Mouse (Mus musculus) neural tube, embryonic 11.5 days (tissue): ENCODE data around the gene Fem1b. TPM values are rescaled to one million over a fixed set of nuclear protein-coding genes. Genes with fewer than 3 reads are reported as not detected.

Experiments used
- ATAC-seq: fragments of 200-750 bp; cut with Nextera tagmentation; 2 replicates; pipeline ENCODE4 v1.8.0; 2017; ENCODE audit warnings: moderate number of reproducible peaks, mild to moderate bottlenecking, moderate TSS enrichment, moderate library complexity; ENCODE audit not compliant: insufficient read depth, low FRiP score, low TSS enrichment
- DNase-seq: peaks from one replicate; pipeline ENCODE4 v3.0.0-alpha.2; 2015; ENCODE audit warnings: low spot score
- H3K27ac ChIP-seq: fragments of 300-500 bp; sonication (generic); 2 replicates; pipeline ENCODE4 v1.5.1; 2014; ENCODE audit warnings: low read depth, mild to moderate bottlenecking, low read length
- H3K27me3 ChIP-seq: fragments of 300-500 bp; sonication (generic); 2 replicates; pipeline ENCODE4 v1.6.1; 2014; ENCODE audit warnings: mild to moderate bottlenecking, low read length, mixed read lengths; ENCODE audit not compliant: control insufficient read depth, insufficient read depth
- H3K36me3 ChIP-seq: fragments of 300-500 bp; sonication (generic); 2 replicates; pipeline ENCODE4 v1.6.1; 2014; ENCODE audit warnings: mild to moderate bottlenecking, low read length, moderate library complexity, mixed read lengths; ENCODE audit not compliant: control insufficient read depth, insufficient read depth
- H3K4me1 ChIP-seq: fragments of 300-500 bp; sonication (generic); 2 replicates; pipeline ENCODE4 v1.6.1; 2014; ENCODE audit warnings: low read length, mixed read lengths; ENCODE audit not compliant: control insufficient read depth, insufficient read depth
- H3K4me2 ChIP-seq: fragments of 300-500 bp; sonication (generic); 2 replicates; pipeline ENCODE4 v1.6.1; 2014; ENCODE audit warnings: low read depth, mild to moderate bottlenecking, moderate library complexity
- H3K4me3 ChIP-seq: fragments of 300-500 bp; sonication (generic); 2 replicates; pipeline ENCODE4 v1.5.1; 2014; ENCODE audit warnings: low read depth, low read length
- H3K9ac ChIP-seq: fragments of 300-500 bp; sonication (generic); 2 replicates; pipeline ENCODE4 v1.6.1; 2014; ENCODE audit warnings: mild to moderate bottlenecking, low read length
- H3K9me3 ChIP-seq: fragments of 300-500 bp; sonication (generic); 2 replicates; pipeline ENCODE4 v1.6.1; 2016; ENCODE audit warnings: low read length; ENCODE audit not compliant: control insufficient read depth
- WGBS: fragments of 180-500 bp; shearing (Covaris S2); extraction: QIAGEN DNeasy Blood & Tissue Kit; methylation state at CpG from one replicate; pipeline ENCODE4 v1.1.7; 2014; 5-methylcytosine and 5-hydroxymethylcytosine counted together
- polyA plus RNA-seq: library from polyadenylated mRNA; unstranded; fragments of >200 nt; fragmentation: Nextera tagmentation; extraction: Ambion mirVana; gene quantifications from 2 replicates; pipeline ENCODE4 v1.2.1, GENCODE M21; 2014

Gene Fem1b
- polyA plus RNA-seq, 1 experiment from 2014 or later, result 59.3 TPM

DNA sequence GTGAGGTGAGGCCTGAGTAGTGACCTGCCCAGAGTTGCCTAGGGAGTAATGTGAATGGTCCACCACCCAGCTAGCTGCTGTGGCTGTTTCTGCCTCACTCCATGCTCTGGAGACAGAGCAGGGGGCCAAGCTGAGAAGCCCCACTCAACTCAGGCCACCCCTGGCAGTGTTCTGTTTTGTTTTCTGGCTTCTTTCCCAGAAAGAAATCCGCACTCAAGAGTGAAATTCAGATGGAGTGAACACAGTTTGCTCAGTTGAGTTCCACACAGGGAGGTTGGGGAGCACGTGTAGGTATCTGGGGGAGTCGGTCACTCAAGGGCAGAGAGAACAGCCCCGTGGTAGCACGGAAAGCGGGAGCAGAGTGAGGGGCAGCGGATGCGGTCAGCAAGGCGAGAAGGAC lies 33.0 kb downstream of the Fem1b start:
- Histone ChIP-seq H3K4me2 (no peak overlapping the region), H3K36me3 (no peaks in the 10 kb centered on the region), H3K27ac (no peak overlapping the region), H3K4me3 (no peak overlapping the region), H3K4me1 (peaks cover 12% of the 10 kb centered on the region), H3K27me3 (no peaks in the 10 kb centered on the region), H3K9ac (no peak overlapping the region), H3K9me3 (no peaks in the 10 kb centered on the region)
- ATAC-seq, result no peak
- no peak for DNase-seq
- 88% methylated on average over 9 of the region's 9 CpGs for WGBS

DNA sequence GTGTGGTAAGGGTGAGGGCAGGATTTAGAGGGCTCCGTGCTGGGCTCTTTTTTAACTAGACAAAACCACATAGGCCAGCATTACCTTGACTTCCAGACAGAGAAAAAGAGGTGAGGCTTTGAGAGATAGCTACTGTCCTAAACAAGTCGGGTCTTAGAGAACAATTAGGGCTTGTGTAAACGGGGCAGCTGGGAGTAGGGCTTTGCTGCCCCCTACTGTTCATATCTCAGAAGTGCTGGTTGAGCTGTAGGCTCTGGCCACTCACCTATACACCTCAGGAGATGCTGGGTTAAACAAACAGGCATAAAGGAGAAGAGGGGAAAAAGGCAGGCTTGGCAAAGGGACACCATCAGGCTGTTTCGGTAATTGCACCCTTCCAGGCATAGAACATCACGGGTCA lies 34.3 kb downstream of the Fem1b start:
- H3K4me3 ChIP-seq, result no peak overlapping the region
- H3K27me3 ChIP-seq, result no peaks in the 10 kb centered on the region
- WGBS, result 4% methylated on average over 5 of the region's 5 CpGs
- no peak overlapping the region for H3K9ac ChIP-seq
- H3K9me3 ChIP-seq, result no peaks in the 10 kb centered on the region
- H3K27ac ChIP-seq, result no peak overlapping the region
- DNase-seq (peak; percentile 73), ATAC-seq (no peak)
- no peak overlapping the region for H3K4me2 ChIP-seq
- no peaks in the 10 kb centered on the region for H3K36me3 ChIP-seq
- H3K4me1 ChIP-seq, result peaks cover 2% of the 10 kb centered on the region; the same call in 1 of the 2 replicates

DNA sequence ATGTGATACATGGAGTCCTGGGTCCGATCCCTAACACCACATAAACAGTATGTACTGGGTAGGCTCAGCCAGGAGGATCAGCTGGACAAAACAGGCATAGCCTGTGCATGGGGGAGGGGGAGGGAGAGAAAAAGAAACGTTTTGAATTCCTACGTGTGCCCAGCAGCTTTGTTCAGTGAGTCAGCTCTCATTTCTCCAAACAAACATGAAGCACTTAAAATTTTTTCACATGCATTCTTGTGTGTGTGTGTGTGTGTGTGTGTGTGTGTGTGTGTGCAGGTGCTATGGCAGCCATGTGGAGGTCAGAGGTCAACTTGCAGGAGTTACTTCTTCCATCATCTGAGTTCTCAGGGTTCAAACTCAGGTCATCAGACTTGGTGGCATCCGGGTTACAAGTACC lies 36.3 kb downstream of the Fem1b start:
- Histone ChIP-seq H3K9ac (no peak overlapping the region), H3K4me3 (no peak overlapping the region), H3K4me2 (no peak overlapping the region), H3K27me3 (no peaks in the 10 kb centered on the region), H3K9me3 (no peaks in the 10 kb centered on the region), H3K36me3 (no peaks in the 10 kb centered on the region), H3K27ac (no peak overlapping the region), H3K4me1 (no peaks in the 10 kb centered on the region)
- DNase-seq (no peak), ATAC-seq (no peak)
- 57% methylated on average over 4 of the region's 4 CpGs for WGBS

DNA sequence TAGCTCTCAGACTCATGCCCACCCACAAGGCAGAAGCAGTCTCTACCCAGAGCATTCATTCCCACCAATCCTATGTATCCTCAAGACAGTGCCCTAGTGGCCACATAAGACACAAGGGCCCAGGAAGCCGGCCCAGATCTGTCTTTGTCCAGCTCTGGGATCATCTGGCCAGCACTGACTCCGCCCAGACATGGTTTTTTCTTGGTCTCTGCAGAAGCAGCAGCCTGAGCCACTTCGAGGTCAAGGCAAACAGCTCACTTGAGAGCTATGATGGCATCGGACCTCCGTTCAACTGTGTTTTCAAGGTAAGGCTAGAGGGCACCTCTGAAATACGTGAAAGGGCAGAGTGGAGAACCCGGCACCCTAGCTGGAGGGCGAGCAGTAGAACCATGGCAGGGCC lies 39.0 kb downstream of the Fem1b start:
- Histone ChIP-seq H3K4me1 (no peaks in the 10 kb centered on the region), H3K27me3 (no peaks in the 10 kb centered on the region), H3K9ac (no peak overlapping the region), H3K27ac (no peak overlapping the region), H3K36me3 (no peaks in the 10 kb centered on the region), H3K9me3 (no peaks in the 10 kb centered on the region), H3K4me3 (no peak overlapping the region), H3K4me2 (no peak overlapping the region)
- 80% methylated on average over 8 of the region's 8 CpGs for WGBS
- DNase-seq, result no peak
- ATAC-seq, result no peak

GRCm38 (mm10) chr9:62768361-62768760 lies 43.4 kb downstream of the Fem1b start:
- DNase-seq (no peak), ATAC-seq (no peak)
- Histone ChIP-seq H3K9ac (no peak overlapping the region), H3K27me3 (no peaks in the 10 kb centered on the region), H3K4me2 (no peak overlapping the region), H3K4me1 (no peaks in the 10 kb centered on the region), H3K36me3 (no peaks in the 10 kb centered on the region), H3K27ac (no peak overlapping the region), H3K9me3 (no peaks in the 10 kb centered on the region), H3K4me3 (no peak overlapping the region)
- WGBS, result 82% methylated on average over 5 of the region's 5 CpGs

DNA sequence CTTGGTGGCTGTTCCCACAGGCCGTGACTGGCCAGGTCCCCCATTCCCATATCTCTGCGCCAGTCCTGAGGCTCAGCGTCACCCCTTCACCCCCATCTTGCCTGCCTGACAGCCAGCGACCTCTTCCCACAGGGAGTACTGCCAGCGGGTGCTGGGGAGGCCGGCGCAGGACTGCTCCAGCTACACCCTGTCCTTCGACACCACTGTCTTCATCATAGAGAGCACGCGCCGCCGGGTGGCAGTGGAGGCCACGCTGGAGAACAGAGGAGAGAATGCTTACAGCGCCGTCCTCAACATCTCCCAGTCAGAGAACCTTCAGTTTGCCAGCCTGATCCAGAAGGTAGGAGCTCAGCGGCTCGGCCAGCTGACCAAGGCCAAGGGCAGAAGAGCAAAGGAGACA lies 44.3 kb downstream of the Fem1b start:
- no peak overlapping the region for H3K9ac ChIP-seq
- WGBS, result 68% methylated on average over 17 of the region's 17 CpGs
- no peak for ATAC-seq

DNA sequence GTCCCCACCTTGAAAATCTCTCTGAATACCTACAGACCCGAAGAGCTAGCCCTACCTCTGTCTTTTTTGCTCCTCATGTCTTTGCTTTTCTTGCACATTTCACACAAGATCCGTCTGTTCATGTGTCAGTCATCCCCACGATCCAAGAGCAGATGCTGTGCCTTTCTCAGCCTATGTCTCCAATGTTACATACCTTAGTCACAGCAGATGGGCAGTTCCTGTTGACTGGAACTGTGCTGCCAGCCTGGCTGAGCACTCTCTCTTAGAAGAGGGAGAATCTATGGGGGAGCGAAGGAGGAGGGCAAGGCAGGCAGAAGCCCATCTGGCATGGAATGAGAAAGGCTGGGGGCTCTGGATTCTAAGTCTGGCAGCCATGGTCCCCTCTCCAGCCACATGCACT lies 46.4 kb downstream of the Fem1b start:
- ATAC-seq, result no peak
- Histone ChIP-seq H3K27me3 (no peaks in the 10 kb centered on the region), H3K9me3 (no peaks in the 10 kb centered on the region), H3K36me3 (no peaks in the 10 kb centered on the region), H3K4me2 (no peak overlapping the region), H3K4me3 (no peak overlapping the region), H3K4me1 (no peaks in the 10 kb centered on the region), H3K9ac (no peak overlapping the region), H3K27ac (no peak overlapping the region)
- DNase-seq, result no peak
- 81% methylated on average over 4 of the region's 4 CpGs for WGBS

More for the DNA sequence above, 44.3 kb downstream of the Fem1b start:
- DNase-seq, result no peak
- Histone ChIP-seq H3K4me1 (no peaks in the 10 kb centered on the region), H3K36me3 (no peaks in the 10 kb centered on the region), H3K27ac (no peak overlapping the region), H3K9me3 (no peaks in the 10 kb centered on the region), H3K4me2 (no peak overlapping the region), H3K4me3 (no peak overlapping the region), H3K27me3 (no peaks in the 10 kb centered on the region)

DNA sequence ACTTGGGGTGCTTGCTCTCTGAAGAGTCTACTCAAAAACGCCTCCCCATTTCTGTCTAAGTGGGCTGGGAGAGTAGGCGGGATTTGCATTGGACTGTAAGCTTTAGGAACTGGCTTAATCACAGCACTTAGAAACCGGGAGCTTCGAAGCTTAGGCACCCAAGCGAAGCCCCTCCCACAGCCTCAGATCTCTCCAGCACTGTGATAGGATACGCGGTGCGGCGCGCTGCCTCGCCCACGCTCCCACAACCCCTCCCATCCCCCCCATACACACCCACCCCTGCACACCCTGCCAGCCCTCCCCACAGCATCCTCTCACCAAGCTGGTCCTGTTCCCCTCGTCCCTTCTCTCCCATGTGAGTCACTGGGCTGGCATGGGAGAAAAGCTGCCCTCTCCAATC lies 48.3 kb downstream of the Fem1b start:
- H3K36me3 ChIP-seq, result no peaks in the 10 kb centered on the region
- no peak overlapping the region for H3K9ac ChIP-seq
- ATAC-seq (no peak), DNase-seq (no peak)
- no peaks in the 10 kb centered on the region for H3K27me3 ChIP-seq
- no peak overlapping the region for H3K27ac ChIP-seq
- H3K9me3 ChIP-seq, result no peaks in the 10 kb centered on the region
- no peak overlapping the region for H3K4me2 ChIP-seq
- H3K4me1 ChIP-seq, result no peaks in the 10 kb centered on the region
- H3K4me3 ChIP-seq, result no peak overlapping the region
- 21% methylated on average over 13 of the region's 13 CpGs for WGBS

DNA sequence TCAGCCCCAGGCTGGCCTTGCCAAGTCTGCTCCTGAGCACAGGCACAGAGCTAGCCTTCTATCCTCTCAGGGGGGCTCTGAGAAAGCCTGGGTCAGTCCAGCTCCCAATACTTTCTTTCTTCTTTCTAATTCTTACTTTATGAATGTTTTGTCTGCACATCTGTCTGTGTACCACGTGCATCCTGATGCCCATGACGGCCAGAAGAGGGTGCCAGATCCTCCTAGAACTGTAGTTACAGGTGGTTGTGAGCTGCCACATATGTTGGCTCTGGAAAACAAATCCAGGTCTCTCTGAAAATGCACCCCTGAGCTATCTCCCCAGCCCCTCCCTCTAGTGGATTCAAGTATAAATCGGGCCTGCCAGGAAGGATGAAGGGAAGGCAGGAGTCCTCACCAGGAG lies 52.1 kb downstream of the Fem1b start:
- 47% methylated on average over 3 of the region's 3 CpGs for WGBS
- no peak overlapping the region for H3K4me3 ChIP-seq
- H3K27me3 ChIP-seq, result no peaks in the 10 kb centered on the region
- H3K9ac ChIP-seq, result no peak overlapping the region
- H3K4me1 ChIP-seq, result no peaks in the 10 kb centered on the region
- no peaks in the 10 kb centered on the region for H3K36me3 ChIP-seq
- H3K27ac ChIP-seq, result no peak overlapping the region
- DNase-seq (no peak), ATAC-seq (no peak)
- H3K4me2 ChIP-seq, result no peak overlapping the region
- no peaks in the 10 kb centered on the region for H3K9me3 ChIP-seq
